Mouse (Mus musculus) kidney, embryonic 15.5 days (tissue): ENCODE data around the gene Kif1b. TPM values are rescaled to one million over a fixed set of nuclear protein-coding genes. Genes with fewer than 3 reads are reported as not detected.
"Not testable (repeated sequence)": the region's sequence is repeated elsewhere in the genome, so short reads cannot be mapped to it uniquely, and the experiment has no call there.

Experiments used
- ATAC-seq: fragments of 200-750 bp; cut with Nextera tagmentation; replicated peaks from 2 replicates; pipeline ENCODE4 v1.8.0; 2017; ENCODE audit warnings: moderate TSS enrichment; ENCODE audit not compliant: low FRiP score
- H3K27ac ChIP-seq: fragments of 300-500 bp; sonication (generic); 2 replicates; pipeline ENCODE4 v1.5.1; 2015; ENCODE audit warnings: mild to moderate bottlenecking, inconsistent platforms
- H3K27me3 ChIP-seq: fragments of 300-500 bp; sonication (generic); 2 replicates; pipeline ENCODE4 v1.6.1; 2015; ENCODE audit warnings: inconsistent platforms
- H3K36me3 ChIP-seq: fragments of 300-500 bp; sonication (generic); 2 replicates; pipeline ENCODE4 v1.6.1; 2015; ENCODE audit warnings: inconsistent platforms
- H3K4me1 ChIP-seq: fragments of 300-500 bp; sonication (generic); 2 replicates; pipeline ENCODE4 v1.6.1; 2015; ENCODE audit warnings: inconsistent platforms
- H3K4me2 ChIP-seq: fragments of 300-500 bp; sonication (generic); 2 replicates; pipeline ENCODE4 v1.6.1; 2015; ENCODE audit warnings: moderate library complexity, mild to moderate bottlenecking, inconsistent platforms
- H3K4me3 ChIP-seq: fragments of 300-500 bp; sonication (generic); replicated peaks from 2 replicates; pipeline ENCODE4 v1.5.1; 2015; ENCODE audit warnings: mild to moderate bottlenecking, inconsistent platforms
- H3K9ac ChIP-seq: fragments of 300-500 bp; sonication (generic); 2 replicates; pipeline ENCODE4 v1.6.1; 2015; ENCODE audit warnings: mild to moderate bottlenecking, inconsistent platforms
- H3K9me3 ChIP-seq: fragments of 300-500 bp; sonication (generic); replicated peaks from 2 replicates; pipeline ENCODE4 v1.6.1; 2016; ENCODE audit warnings: inconsistent platforms
- WGBS: fragments of 180-500 bp; shearing (Covaris S2); methylation state at CpG from one replicate; pipeline ENCODE4 v1.1.7; 2015; ENCODE audit warnings: mixed read lengths; 5-methylcytosine and 5-hydroxymethylcytosine counted together
- polyA plus RNA-seq: library from polyadenylated mRNA; unstranded; fragments of >200 nt; fragmentation: Nextera tagmentation; extraction: Ambion mirVana; gene quantifications from 2 replicates; pipeline ENCODE4 v1.2.1, GENCODE M21; 2015

Kif1b gene
- polyA plus RNA-seq, 1 experiment from 2014 or later: 31.3 TPM

DNA sequence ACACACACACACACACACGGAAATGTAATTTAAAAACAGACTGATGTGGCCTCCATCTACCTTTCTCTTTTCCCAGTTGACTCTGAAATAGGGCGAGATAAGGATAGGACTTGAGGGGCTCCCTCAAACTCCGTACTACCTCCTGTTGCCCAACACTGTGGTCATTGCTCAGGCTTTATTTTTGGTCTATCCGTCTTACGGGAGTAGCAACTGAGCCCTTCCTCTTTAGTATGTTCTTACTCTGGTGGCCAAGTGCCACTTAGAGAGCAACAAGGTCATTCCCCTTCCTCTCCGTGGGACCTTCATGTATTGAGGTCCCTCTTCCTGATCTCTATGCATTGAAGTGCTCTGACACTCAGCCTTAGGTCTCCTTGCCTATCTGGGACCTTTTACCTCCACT is 133.8 kb downstream of the Kif1b start:
- no peak overlapping the region for H3K4me3 ChIP-seq
- H3K36me3 ChIP-seq: no peaks in the 10 kb centered on the region
- H3K9me3 ChIP-seq: no peaks in the 10 kb centered on the region
- peaks cover 10% of the 10 kb centered on the region for H3K4me1 ChIP-seq
- H3K4me2 ChIP-seq: no peak overlapping the region
- 84% methylated on average over 6 of the region's 6 CpGs for WGBS
- H3K27me3 ChIP-seq: no peaks in the 10 kb centered on the region
- no peak overlapping the region for H3K9ac ChIP-seq
- no peak for ATAC-seq
- H3K27ac ChIP-seq: no peak overlapping the region

DNA sequence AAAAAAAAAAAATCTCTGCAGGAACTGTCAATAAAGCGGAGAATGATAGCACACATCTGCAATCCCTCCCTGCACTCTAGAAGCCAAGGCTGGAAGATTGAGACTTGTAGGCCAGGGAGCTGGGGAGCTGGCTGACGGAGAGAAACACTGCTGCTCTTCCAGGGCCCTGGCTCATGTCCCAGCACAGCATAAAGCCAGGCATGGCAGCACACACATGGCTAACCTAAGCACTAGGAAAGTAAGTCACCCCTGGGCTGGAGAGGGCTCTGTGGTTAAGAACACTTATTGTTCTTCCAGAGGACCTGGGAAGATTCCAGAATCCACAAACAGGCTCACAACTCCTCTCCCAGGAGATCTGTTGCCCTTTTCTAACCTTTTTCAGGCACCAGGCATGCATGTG is 134.8 kb downstream of the Kif1b start:
- Histone ChIP-seq H3K27me3 (no peaks in the 10 kb centered on the region), H3K36me3 (no peaks in the 10 kb centered on the region), H3K4me2 (no peak overlapping the region), H3K9ac (no peak overlapping the region), H3K4me3 (no peak overlapping the region), H3K9me3 (no peaks in the 10 kb centered on the region), H3K4me1 (peaks cover 6% of the 10 kb centered on the region), H3K27ac (peak overlapping the region; percentile 19; the same call in 1 of the 2 replicates)
- no peak for ATAC-seq
- 79% methylated on average over 2 of the region's 2 CpGs for WGBS

DNA sequence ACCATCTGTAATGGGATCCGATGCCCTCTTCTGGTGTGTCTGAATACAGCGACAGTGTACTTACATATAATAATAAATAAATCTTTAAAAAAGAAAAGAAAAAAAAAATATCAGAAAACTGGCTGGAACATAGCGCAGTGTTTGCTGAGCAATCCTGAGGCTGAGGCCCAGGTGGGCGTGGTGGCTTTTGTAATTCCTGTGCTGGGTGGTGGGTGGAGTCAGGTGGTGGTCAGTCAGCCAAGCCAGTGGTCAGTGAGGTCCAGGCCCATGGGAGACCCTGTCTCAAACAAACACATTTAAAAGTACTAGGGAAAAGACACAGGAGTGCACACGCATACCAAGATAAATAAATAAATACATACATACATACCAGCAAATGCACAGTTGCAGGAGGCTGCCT is 135.4 kb downstream of the Kif1b start:
- H3K27me3 ChIP-seq: no peaks in the 10 kb centered on the region
- H3K4me3 ChIP-seq: no peak overlapping the region
- H3K36me3 ChIP-seq: no peaks in the 10 kb centered on the region
- H3K9ac ChIP-seq: no peak overlapping the region
- ATAC-seq: 0 out of 2 replicates have a peak, but pooled peaks have one; percentile 34
- peak overlapping the region; percentile 19; the same call in 1 of the 2 replicates for H3K27ac ChIP-seq
- H3K9me3 ChIP-seq: no peaks in the 10 kb centered on the region
- H3K4me1 ChIP-seq: peaks cover 6% of the 10 kb centered on the region
- no peak overlapping the region for H3K4me2 ChIP-seq
- 83% methylated on average over 5 of the region's 5 CpGs for WGBS

DNA sequence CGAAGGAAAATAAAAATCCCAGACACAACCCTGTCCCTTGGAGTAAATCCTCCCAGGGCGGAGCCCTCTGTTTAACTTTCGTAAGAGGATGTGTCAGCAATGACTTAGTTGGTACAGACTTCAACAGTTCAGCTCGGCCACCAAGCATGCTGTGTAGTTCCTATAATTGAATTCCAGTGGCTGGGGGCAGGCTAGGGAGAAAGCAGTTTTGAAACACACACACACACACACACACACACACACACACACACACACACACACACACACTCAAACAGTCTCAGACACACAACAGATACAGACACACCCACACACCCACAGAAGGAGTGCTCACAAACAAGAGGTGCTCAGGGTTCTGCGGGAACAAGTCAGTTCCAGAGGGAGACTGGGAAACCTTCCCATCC is 135.9 kb downstream of the Kif1b start:
- Histone ChIP-seq H3K27ac (no peak overlapping the region), H3K36me3 (no peaks in the 10 kb centered on the region), H3K9me3 (no peaks in the 10 kb centered on the region), H3K4me1 (peaks cover 6% of the 10 kb centered on the region), H3K4me3 (no peak overlapping the region), H3K9ac (no peak overlapping the region), H3K4me2 (no peak overlapping the region), H3K27me3 (no peaks in the 10 kb centered on the region)
- ATAC-seq: no peak
- 56% methylated on average over 5 of the region's 5 CpGs for WGBS

DNA sequence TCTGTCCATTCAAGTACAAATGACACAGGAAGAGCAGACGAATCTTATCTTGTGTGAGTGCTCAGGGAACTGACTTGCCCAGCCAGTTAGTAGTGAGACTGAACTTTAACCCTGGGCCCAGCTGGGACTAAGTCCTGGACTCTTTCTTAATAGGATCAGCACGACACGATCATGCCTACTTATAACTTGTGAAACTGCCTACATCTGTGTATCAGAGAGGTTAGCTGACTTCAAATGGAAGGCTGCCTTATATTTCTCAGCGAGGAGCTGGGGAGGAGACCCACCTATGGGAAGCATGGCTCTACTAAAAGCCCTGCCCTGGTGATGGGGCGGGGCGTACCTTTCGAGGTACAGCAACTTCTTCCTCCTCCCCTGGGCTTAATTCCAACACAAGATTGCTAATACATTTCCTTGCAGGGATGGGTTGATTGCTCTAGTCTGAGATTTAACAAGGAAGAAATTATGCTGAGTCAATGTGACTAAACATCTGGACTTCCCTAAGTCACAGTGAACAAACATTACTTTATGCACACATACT is 137.0 kb downstream of the Kif1b start:
- no peak overlapping the region for H3K4me2 ChIP-seq
- no peaks in the 10 kb centered on the region for H3K36me3 ChIP-seq
- H3K9me3 ChIP-seq: no peaks in the 10 kb centered on the region
- H3K9ac ChIP-seq: no peak overlapping the region
- no peak overlapping the region for H3K4me3 ChIP-seq
- no peaks in the 10 kb centered on the region for H3K27me3 ChIP-seq
- peaks cover 12% of the 10 kb centered on the region for H3K4me1 ChIP-seq
- no peak for ATAC-seq
- 70% methylated on average over 7 of the region's 7 CpGs for WGBS
- peak overlapping the region; percentile 48; the same call in 1 of the 2 replicates for H3K27ac ChIP-seq

DNA sequence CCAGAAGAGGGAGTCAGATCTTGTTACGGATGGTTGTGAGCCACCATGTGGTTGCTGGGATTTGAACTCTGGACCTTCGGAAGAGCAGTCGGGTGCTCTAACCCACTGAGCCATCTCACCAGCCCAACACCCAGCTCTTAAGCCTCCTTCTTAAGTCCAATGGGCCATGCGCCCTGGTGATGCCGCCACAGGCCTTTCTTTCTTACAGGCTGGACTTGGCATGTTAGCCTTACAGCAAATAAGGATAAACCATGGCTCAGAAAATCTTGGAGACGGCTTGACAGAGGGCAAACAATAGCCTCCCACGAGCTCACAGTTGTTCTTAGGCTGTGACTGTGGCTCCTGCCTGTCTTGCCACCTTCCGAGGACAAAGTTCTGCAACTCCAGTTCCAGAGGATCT is 137.6 kb downstream of the Kif1b start:
- H3K36me3 ChIP-seq, H3K9me3 ChIP-seq, H3K27me3 ChIP-seq, H3K4me3 ChIP-seq, H3K9ac ChIP-seq, H3K4me2 ChIP-seq, ATAC-seq: not testable (repeated sequence)
- peaks cover 17% of the 10 kb centered on the region for H3K4me1 ChIP-seq
- peak overlapping the region; percentile 48; the same call in 1 of the 2 replicates for H3K27ac ChIP-seq
- WGBS: 79% methylated on average over 7 of the region's 8 CpGs

DNA sequence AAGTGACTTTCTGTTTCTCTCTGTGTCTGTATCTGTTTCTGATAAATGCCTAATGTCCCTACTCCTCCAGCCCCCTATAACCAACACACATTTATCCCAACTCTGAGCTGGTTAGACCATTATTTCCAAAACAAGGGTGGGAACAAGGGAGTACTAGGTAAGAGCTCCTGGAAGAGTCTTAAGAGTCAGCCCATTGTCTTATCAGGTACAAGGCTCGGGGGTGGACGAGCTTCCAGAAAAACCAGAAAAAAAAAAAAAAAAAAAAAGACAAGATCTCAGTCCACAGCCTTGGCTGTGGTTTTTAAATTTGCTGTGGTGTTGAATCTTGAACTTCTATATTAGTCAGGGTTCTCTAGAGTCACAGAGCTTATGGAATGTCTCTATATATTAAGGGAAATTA is 139.5 kb downstream of the Kif1b start:
- 78% methylated on average over 2 of the region's 2 CpGs for WGBS
- Histone ChIP-seq H3K4me3 (no peak overlapping the region), H3K4me2 (peak overlapping the region; percentile 96)

DNA sequence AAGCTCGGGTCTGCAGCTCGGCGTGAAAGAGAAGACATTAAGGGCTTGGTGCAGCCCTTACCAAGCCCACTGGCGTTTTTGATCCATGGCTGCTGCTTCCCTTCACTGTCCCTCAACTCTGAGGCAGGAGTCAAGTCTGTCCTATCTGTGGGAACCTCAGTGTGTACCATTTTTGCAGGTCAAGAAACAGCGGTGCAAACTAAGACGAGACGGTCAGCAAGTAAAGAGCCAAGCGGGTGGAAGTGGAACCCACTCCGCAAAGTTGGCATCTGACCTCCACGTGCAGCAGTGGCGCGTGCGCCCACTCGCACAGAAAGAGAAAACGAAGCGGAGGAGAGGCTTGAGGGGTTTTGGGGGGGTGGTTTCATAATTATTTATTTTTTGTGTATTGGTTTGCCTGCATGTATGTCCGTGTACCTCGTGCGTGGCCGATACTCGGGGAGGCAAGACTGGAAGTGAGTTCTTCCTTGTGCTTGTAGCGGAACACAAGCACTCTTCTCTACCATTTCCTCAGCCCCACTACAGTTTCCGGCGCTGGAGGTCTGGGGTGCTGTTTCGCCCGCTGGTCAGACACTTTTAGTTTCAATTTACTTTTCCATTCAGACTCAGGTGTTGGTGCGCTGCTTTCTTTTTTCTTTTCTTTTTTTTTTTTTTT is 140.4 kb downstream of the Kif1b start:
- peaks cover 18% of the 10 kb centered on the region for H3K4me1 ChIP-seq
- under 1% methylated on average over 27 of the region's 27 CpGs for WGBS
- H3K4me2 ChIP-seq: peak overlapping the region; percentile 96
- H3K4me3 ChIP-seq: peak overlapping the region; percentile 59
- no peaks in the 10 kb centered on the region for H3K9me3 ChIP-seq
- peak overlapping the region; percentile 64 for H3K9ac ChIP-seq
- H3K27me3 ChIP-seq: no peaks in the 10 kb centered on the region
- peak; percentile 55 for ATAC-seq
- peak overlapping the region; percentile 88 for H3K27ac ChIP-seq
- peaks cover 28% of the 10 kb centered on the region for H3K36me3 ChIP-seq

More for the DNA sequence above, 139.5 kb downstream of the Kif1b start:
- no peaks in the 10 kb centered on the region for H3K9me3 ChIP-seq
- H3K4me1 ChIP-seq: peaks cover 18% of the 10 kb centered on the region
- H3K36me3 ChIP-seq: peaks cover 18% of the 10 kb centered on the region
- no peak overlapping the region for H3K9ac ChIP-seq
- ATAC-seq: no peak
- no peak overlapping the region for H3K27ac ChIP-seq
- no peaks in the 10 kb centered on the region for H3K27me3 ChIP-seq

DNA sequence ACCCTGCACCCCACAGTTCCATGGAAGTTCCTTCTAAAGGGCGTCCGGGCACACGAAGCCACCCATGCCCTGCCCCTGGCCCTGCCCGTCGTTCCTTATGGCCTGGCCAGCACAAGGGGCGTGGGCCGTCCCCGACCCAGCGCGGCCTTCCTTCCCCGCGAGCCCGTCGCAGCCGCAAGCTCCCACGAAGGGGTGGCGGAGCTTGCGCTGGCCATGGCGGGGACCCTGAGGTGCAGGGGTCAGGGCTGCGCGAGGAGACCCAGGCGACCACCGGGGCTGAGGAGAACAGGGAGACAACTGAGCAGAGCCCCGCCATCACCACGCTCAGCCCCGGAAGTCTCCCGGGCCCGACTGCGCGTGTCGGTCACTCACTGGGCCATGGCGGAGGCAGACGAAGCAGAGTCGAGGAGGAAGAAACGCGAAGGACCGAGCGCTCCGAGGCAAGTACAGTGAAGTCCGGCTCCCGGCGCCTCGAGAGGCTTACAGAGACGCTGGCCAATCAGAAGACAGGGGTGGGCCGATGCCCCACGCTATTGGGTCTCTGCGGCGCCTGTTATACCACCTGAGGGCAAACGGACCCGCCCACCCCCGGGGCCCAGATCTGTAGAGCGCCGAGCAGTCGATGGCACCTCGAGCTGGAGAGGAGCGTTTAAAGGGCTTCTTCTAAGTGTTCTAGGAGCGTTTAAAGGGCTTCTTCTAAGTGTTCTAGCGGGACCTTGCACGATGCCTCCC is 141.1 kb downstream of the Kif1b start, which contains the start of gene Pgd:
Pgd (minus strand) TSS at position 557 of the 732 bp plus-strand sequence.
- Histone ChIP-seq H3K27me3 (no peaks in the 10 kb centered on the region), H3K4me2 (peak within 1 kb of the TSS; percentile 96), H3K27ac (peak within 1 kb of the TSS; percentile 88), H3K9ac (peak within 1 kb of the TSS; percentile 67), H3K4me3 (peak within 1 kb of the TSS; percentile 59), H3K9me3 (no peaks in the 10 kb centered on the region), H3K36me3 (peaks cover 35% of the 10 kb centered on the region), H3K4me1 (peaks cover 15% of the 10 kb centered on the region)
- under 1% methylated on average over 59 of the region's 59 CpGs for WGBS
- ATAC-seq: peak; percentile 100

DNA sequence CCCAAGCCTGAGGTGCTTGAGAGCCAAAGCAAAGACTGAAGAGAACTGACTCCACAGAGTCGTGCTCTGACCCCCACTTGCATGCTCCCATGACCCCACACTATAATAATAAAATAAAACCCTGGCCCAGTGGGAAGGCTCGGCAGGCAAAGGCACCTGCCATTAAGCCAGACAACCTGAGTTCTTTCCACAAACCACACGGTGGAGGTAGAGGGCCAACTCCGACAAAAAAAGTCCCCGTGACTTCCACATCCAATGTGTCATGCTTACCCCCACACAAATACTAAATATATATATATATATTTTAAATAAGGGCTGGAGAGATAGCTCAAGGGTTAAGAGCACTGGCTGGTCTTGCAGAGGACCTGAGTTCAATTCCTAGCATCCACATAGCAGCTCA is 143.3 kb downstream of the Kif1b start:
- no peaks in the 10 kb centered on the region for H3K9me3 ChIP-seq
- no peak overlapping the region for H3K4me2 ChIP-seq
- no peak overlapping the region for H3K27ac ChIP-seq
- H3K4me3 ChIP-seq: no peak overlapping the region
- no peak overlapping the region for H3K9ac ChIP-seq
- peaks cover 56% of the 10 kb centered on the region for H3K36me3 ChIP-seq
- no peaks in the 10 kb centered on the region for H3K27me3 ChIP-seq
- ATAC-seq: no peak
- H3K4me1 ChIP-seq: peaks cover 12% of the 10 kb centered on the region
- WGBS: 51% methylated on average over 5 of the region's 5 CpGs

DNA sequence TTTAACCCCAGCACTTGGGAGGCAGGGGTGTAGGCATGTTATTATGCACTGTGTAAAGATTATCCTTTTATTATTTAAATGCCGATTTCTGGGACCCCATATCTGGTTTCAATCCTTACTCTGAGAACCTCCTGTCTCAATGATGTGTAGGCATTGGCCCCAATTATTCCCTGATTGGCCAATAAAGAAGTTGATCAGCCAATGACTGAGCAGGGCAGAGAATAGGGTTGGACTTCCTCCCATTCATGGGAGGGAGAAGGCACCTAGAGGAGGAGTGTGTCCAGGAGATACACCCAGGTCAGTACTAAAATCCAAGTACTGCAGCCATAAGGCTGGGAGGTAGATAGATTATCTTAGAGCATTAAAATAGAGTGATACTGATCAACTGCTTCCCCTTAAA is 144.3 kb downstream of the Kif1b start:
- no peaks in the 10 kb centered on the region for H3K27me3 ChIP-seq
- no peak overlapping the region for H3K9ac ChIP-seq
- no peak overlapping the region for H3K4me2 ChIP-seq
- peaks cover 65% of the 10 kb centered on the region for H3K36me3 ChIP-seq
- no peak overlapping the region for H3K27ac ChIP-seq
- no peak overlapping the region for H3K4me3 ChIP-seq
- ATAC-seq: no peak
- no peaks in the 10 kb centered on the region for H3K9me3 ChIP-seq
- WGBS: 53% methylated on average over 1 of the region's 1 CpGs
- peaks cover 12% of the 10 kb centered on the region for H3K4me1 ChIP-seq

DNA sequence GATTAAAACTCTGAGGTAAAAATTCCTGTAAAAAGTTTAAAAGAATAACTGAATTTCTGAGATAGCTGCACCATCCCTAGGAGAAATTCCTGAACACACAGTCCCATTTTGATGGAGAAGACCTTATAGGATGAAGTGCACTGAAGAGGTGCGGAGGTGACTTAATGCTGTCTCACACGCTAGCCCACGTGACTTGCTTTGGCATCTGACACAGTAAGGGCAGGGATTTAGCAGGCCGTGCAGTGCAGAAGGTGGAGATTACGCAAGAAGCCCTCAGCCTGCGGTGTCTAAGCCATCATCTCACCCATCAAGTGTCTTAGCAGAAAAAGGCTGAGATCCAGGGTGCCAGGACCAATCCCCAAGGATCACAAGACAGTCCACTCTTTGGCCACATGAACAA is 146.3 kb downstream of the Kif1b start:
- peaks cover 86% of the 10 kb centered on the region for H3K36me3 ChIP-seq
- H3K4me3 ChIP-seq: no peak overlapping the region
- H3K9me3 ChIP-seq: no peaks in the 10 kb centered on the region
- H3K27ac ChIP-seq: no peak overlapping the region
- peaks cover 12% of the 10 kb centered on the region for H3K4me1 ChIP-seq
- 94% methylated on average over 6 of the region's 6 CpGs for WGBS
- H3K4me2 ChIP-seq: no peak overlapping the region
- no peaks in the 10 kb centered on the region for H3K27me3 ChIP-seq
- no peak for ATAC-seq
- H3K9ac ChIP-seq: no peak overlapping the region
